Mouse (Mus musculus) layer of hippocampus, postnatal 25 days (tissue): ENCODE measurements around the gene Trim2. TPM values are rescaled to one million over a fixed set of nuclear protein-coding genes. Genes with fewer than 3 reads are reported as not detected.

Experiments
- DNase-seq, 2 experiments: peaks; one replicate each; pipeline ENCODE4 v3.0.0; 2022; ENCODE audit warnings: mixed read lengths in 2 of 2, low spot score in 1 of 2; ENCODE audit errors: extremely low spot score in 1 of 2
- total RNA-seq, 2 experiments: library from RNA; stranded (reverse); gene quantifications; 2 replicates each; pipeline ENCODE4 v1.2.3; 2021

Trim2 gene
- total RNA-seq, 2 experiments from 2014 or later, result 403 to 407 TPM

- DNase-seq, result no peak
Observed at GRCm38 (mm10) chr3:84293666-84294595, 12.7 kb downstream of the Trim2 start.

GRCm38 (mm10) chr3:84292238-84292637 is 14.4 kb downstream of the Trim2 start:
- no peak for DNase-seq

GRCm38 (mm10) chr3:84288931-84289330 is 17.7 kb downstream of the Trim2 start:
- no peak for DNase-seq

- no peak for DNase-seq
Observed at GRCm38 (mm10) chr3:84287256-84287655, 19.4 kb downstream of the Trim2 start.

- no peak for DNase-seq
Observed at GRCm38 (mm10) chr3:84286311-84286710, 20.4 kb downstream of the Trim2 start.

- DNase-seq, result no peak
Observed at GRCm38 (mm10) chr3:84284796-84285195, 21.9 kb downstream of the Trim2 start.

- DNase-seq, result no peak
Observed at GRCm38 (mm10) chr3:84283524-84283923, 23.2 kb downstream of the Trim2 start.

- no peak for DNase-seq
Observed at GRCm38 (mm10) chr3:84281936-84282371, 24.7 kb downstream of the Trim2 start.

GRCm38 (mm10) chr3:84278809-84279208 is 27.9 kb downstream of the Trim2 start:
- DNase-seq, result no peak

- no peak for DNase-seq
Observed at GRCm38 (mm10) chr3:84275124-84275523, 31.6 kb downstream of the Trim2 start.

- DNase-seq, result no peak
Observed at GRCm38 (mm10) chr3:84272293-84273015, 34.2 kb downstream of the Trim2 start.

- DNase-seq, result no peak
Observed at GRCm38 (mm10) chr3:84271794-84272193, 34.9 kb downstream of the Trim2 start.

- DNase-seq, result no peak
Observed at GRCm38 (mm10) chr3:84271058-84271457, 35.6 kb downstream of the Trim2 start.

- DNase-seq, result no peak
Observed at GRCm38 (mm10) chr3:84270624-84270995, 36.1 kb downstream of the Trim2 start.

- no peak for DNase-seq
Observed at GRCm38 (mm10) chr3:84269987-84270623, 36.6 kb downstream of the Trim2 start.

GRCm38 (mm10) chr3:84268434-84268833 is 38.2 kb downstream of the Trim2 start:
- no peak for DNase-seq

GRCm38 (mm10) chr3:84266391-84266931 is 40.2 kb downstream of the Trim2 start:
- no peak for DNase-seq

GRCm38 (mm10) chr3:84265084-84265483 is 41.6 kb downstream of the Trim2 start:
- no peak for DNase-seq

GRCm38 (mm10) chr3:84264395-84264794 is 42.3 kb downstream of the Trim2 start:
- no peak for DNase-seq

GRCm38 (mm10) chr3:84262804-84263203 is 43.9 kb downstream of the Trim2 start:
- no peak for DNase-seq

GRCm38 (mm10) chr3:84261863-84262262 is 44.8 kb downstream of the Trim2 start:
- DNase-seq, result no peak
